Mouse (Mus musculus) lung, postnatal 36 days (tissue): ENCODE results near the gene Cpa3.

Experiments
- DNase-seq: peaks from one replicate; pipeline ENCODE4 v3.0.0; 2022; ENCODE audit warnings: mixed read lengths

Gene Cpa3

DNA sequence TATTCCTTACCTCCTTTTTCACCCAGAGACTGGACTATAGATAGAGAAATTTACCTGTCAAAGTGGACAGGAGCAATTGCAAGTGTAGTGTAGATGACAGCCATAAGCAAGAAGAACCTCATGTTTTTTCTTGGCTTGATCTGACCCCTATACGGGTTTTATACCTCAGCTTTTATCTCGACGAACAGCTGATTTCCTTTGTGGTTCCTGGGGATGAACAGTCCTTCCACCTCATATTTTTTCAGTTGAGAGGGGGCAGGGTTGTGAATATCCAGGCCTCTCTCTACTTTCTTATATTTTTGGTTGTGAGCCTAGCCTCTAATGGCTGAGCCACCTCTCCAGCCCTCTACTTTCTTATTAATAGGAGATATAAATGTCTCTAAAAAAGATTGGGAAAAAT lies at the start of gene Cpa3:
Gene Cpa3 (minus strand): TSS at position 132 of the 400 bp plus-strand sequence.
- no peak for DNase-seq

DNA sequence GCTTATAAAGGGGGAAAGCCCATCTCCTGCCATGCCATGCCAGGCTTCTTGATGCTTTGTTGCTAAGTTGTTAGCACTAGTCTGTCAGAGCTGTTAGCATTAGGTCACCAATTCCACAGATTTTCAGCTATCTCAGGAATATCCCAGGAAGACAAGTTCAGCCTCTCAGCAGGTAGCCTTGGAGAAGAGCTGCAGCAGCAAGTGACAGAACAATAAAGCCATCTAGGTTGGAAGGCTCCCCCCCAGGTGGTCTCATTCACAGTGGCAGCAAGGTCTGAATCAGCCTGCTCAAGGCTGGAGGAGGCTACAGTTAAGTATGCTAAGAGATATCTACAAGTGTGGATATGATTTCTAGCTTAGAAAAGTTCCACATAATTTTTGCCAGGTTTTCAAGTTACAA lies 49.4 kb upstream of the Cpa3 start:
- no peak for DNase-seq

DNA sequence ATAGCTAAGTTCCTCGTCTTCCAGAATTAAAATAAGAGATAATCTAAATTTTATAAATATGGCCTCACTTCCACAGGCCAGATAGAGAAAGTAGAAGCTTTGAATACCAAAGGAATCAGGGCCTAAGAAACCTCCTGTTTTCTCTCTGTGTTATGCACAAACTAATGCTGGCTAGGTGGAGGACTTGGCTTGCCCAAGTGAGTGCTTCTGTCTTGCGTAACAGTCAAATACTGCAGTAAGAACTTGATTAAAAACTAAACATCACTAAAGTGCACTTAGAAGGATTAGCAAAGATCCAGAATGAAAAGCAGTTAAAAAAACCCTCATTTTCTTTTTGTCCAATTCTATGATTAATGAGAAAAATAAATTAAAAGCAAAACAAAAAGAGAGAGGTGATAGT lies 46.8 kb upstream of the Cpa3 start:
- peak; percentile 36 for DNase-seq

DNA sequence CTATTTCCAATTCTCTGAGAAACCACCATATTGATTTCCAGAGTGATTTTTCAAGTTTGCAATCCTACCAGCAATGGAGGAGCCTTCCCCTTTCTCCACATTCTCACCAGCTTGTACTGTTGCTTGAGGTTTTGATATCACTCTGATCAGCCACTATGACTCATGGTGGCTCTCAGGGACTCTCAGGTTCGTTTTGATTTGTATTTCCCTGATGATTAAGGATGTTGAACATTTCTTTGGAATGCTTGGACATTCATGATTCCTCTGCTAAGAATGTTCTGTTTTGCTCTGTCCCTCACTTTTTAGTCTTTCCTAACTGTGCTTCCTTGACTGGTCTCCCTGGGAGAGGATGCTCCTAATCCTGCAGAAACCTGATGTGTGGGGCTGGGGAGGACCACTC lies 39.8 kb upstream of the Cpa3 start:
- no peak for DNase-seq

DNA sequence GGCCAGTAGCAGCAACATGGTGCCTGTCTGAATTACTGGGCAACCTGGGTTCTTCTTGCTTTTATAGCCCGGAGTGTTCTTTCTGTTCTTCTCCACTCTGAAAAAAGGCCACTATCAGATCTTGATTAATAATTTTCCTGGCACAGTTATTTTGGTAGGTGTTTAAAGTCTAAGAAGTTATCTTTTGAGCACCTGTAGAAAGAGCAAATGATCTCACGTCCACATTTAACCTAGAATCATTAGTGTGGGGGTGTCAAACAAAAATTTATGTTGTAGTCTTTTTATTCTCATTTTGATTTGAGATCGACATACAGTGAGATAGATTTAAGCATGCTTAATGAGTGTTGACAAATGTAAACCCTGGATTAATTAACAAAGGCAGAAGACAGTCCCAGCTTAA lies 33.7 kb upstream of the Cpa3 start, which contains the start of gene Cpb1:
Gene Cpb1 (minus strand): TSS at position 101 of the 400 bp plus-strand sequence.
- no peak for DNase-seq

DNA sequence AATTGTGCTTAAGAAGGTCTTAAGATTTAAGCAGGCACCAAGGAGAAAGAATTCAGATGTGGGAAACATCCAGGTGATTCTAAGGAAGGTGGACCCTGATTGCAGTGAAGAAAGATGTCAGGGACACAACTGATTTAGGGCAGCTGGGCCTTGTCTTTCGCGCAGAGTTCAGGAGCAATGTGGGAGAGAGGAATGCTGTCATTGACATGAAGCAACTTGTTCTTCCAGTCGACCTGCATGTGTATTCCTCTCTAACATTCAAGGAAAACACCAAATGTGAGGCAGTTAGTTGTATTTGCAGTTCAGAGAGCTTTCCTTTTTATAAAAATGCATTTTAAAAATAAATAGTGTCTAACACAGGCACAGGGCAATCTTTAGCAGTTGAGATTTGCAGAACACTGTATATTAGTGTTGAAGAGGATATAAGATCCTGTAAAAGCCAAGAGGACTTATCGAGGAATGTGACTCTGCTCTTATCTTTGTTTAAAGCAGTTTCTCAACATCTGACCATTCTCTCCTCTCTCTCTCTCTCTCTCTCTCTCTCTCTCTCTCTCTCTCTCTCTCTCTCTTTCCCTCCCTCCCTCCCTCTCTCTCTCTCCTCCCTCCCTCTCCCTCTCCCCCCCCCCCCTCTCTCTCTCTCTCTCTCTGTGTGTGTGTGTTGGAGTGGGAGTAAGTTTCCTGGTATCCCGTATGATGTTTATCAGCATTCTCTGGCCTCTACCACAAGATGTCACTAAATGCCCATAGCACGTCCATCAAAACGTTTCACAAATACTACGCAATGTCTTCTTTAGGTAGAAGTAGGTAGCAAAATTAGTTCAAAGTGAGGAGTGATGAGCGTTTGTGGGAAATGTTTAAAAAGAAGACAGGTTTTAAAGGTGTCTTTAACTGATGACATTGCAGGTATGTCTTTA lies 12.8 kb upstream of the Cpa3 start:
- peak; percentile 55 for DNase-seq

DNA sequence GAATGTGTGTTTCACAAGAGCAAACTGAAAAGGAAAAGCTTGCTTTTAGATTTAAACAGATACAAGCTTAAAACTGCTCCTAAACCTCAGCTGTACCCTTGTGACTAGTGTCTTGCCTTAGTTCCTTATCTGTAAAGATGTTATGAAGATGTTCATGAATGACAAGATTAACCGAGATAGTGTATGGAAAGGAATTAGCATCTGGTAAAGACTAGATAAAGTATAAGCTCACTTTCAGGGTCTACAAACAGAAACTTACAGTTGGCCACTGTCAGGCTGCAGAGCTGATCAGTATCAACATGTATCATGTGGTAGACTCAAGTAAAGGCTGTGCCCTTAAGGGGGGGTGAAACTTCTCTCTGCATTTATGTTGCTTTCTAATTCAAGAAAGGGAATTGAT lies 1.9 kb upstream of the Cpa3 start:
- DNase-seq = no peak

DNA sequence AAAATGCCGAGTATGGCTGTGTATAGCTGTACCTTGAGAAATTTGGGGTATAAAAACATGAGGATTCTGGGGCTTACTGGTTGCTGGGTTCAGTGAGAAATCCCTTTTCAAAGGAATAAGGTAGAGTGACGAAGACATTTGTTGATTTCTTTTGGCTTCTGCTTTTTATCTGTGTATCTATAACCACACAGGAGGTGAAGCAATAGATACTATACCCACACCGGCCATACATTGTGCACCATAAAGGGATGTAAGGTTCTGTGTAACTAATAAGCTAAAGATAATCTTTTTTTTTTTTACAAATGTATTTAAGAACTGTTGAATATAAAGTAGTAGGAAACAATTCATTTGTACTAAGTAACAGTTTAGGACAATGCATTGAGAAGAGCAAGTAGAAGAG lies 2.2 kb downstream of the Cpa3 start:
- no peak for DNase-seq

DNA sequence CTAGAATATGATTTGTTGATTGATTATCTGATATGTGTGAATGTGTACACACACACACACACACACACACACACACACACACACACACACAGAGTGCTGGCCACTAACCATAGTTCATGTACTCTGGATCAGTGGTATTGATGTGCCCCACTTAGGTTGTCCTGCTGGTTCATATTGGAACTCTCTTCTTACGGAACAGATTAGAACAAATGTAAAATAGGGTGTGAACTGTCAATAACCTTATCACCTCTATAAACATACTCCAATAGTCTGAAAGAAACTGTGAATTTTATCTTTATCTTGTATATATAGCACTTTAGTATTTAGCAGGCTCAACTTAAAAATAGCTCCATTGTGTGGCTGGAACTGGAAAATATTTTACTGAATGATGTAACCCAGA lies 5.0 kb downstream of the Cpa3 start:
- no peak for DNase-seq

DNA sequence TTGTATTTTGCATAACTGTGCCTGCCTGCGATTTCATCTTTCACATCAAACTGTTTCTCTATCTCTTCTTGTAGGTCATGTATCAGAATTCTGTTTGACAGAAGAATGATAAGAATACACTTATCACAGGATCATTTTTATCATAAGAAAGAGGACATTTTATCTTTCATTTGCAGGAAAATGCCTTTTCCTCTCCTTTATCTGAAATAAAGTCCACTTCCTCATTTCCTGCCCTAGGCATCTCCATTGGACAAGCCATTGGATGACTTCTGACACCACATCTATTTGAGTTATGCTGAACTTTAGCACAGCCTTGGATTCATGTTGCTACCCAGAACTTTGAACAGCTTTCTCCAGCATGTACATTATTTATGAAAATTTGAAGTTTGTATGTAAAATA lies 13.0 kb downstream of the Cpa3 start:
- no peak for DNase-seq

DNA sequence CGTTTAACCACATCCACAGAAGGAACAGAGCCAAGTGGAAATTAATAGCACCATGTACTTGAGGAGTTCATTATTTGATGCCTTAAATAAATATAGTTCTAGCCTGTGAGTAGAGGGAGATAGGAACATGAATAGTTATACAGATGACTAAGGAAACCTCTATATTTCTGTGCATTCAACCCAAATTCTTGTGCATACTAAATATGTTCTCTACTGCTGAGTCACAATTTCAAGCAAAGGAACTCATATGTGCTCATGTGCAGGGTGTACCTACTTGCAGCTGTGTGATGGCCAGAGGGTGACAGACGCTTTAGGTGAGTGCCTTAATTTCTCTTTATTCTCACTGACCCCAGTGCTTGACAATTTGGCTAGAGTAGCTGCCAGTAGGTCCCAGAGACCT lies 16.6 kb downstream of the Cpa3 start:
- DNase-seq = no peak

DNA sequence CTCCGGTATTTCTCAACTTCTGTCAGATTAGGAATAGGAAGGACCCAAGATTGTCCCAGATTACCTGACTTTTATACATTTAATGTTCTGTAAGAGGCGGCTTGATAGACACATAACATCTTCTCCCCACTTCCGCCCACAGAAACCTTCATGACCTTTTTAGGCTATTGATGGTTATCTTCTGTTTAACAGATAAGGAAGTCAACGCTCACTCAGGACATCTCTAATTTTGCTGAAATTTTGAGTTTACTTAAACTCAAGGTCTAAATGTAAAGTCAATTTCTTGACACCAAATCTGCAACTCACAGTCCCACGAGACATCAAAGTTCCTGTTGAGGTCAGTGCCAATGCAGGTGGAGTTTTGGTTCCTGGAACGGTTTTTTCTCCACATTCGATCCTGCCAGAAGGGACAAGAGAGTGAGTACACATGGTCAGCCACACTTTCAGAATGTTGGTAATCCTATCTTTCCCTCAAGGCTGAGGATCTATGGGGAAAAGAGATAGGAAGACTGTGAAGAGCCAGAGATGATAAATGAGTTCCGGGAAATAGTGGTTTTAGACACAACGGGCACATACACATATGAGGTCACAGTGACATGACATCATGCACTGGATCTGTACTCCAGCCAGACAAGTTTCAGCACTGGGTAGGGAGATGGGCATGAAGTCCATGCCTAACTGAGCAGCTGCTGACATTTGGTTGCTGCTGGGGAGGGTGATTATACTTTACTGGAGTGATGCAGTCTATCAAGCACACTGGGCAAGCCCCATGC lies 18.9 kb downstream of the Cpa3 start:
- no peak for DNase-seq

DNA sequence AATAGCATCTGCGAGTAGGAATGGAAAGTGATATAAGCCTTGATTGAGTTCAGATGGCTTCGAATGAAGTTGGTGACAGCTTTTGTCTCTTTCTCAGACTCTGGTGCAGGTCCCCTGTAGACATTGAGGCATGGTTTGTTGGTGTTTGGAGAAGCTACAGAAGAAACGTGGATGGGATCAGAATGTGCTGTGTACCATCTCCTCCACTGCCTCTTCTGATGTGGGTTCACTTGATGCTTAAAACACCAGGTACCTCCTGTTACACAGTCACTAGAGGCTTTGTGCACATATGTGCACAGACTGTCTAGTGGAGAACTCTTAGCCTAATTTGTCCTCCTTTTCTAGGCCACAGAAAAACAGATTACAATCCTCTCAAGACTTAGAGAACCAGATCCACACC lies 19.8 kb downstream of the Cpa3 start:
- no peak for DNase-seq

DNA sequence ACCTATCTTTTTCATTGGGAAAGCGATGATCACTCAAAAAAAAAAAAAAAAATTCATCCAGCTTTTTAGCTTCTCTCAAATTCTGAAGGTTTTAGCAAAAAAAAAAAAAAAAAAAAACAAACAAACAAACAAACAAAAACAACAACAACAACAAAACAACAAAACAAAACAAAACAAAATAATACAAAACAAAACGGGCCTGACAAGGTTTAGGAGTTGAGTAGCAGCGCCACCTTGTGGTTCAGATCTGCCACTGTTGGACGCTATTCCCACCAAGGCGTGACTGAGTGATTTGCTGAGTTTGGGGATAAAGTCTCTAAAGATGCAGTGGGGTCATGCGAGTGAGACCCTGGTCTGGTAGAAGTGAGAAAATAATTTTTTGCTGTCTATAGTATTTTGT lies 43.1 kb downstream of the Cpa3 start:
- DNase-seq = peak; percentile 75

DNA sequence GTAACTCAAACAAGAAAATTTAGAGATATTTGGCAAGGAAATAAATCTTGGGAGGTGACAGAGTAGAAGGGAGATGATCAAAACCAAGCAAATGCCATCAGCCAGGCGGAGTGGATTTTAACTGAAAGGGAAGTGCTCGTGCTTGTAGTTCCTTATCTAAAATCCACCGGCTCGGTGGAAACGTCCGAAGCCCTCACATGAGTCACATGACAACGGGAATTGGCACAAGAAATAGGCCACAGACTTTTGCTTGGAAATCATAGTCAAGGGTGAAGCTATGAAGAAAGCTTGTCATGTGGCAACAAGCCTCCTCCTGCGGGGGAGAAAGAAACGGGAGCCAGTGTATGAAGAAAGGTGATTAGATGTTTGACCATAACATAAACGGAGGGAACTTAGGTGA lies 44.1 kb downstream of the Cpa3 start:
- DNase-seq = peak; percentile 47

DNA sequence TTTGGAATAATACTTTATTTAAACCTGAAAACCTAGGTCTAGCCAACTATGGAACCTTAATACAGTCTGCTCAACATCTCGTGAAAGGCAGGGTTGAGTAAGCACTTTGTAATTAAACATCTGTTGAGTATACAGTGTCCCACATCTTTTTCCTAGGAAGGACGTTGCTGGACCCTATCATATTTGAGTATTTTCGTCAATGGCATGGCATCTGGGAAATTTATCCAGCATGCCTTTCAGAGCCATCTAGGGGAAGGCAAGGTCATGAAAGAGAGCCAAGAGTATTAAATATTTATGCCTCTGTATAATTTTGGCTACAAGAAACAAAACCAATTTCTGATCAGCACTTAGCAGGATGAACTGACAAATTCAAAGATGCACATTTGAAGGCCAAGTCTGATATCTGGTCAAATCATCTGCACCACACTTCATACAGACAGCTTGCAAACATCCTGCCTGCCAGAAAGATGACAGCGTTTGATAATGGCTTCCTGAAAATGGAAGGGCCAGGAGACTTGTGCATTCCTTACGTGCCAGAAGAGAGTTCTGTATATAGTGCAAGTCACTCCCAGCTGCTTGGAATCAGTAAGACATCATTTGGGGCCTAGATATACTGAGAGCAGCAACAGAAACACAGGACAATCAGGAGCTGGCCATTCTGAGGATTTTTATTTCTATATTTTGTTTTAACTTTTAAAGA lies 52.9 kb downstream of the Cpa3 start:
- peak; percentile 63 for DNase-seq

DNA sequence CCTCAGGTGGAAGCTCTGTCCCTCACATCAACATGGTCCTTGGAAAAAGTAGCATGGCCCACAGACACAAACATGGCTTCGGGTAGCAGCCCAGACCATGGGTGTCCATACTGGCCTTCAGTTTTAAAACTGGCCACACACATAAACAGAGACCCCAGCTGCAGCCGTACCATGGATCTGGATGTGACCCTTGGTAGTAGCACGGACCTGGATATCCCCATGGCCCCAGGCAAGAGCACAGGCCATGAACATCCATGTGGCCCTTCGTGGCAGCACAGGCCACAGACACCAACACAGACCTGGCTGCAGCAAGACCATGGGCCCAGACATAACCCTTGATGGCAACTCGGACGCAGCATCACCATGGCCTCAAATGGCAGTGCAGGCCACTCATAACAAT lies 69.6 kb downstream of the Cpa3 start:
- DNase-seq = no peak

DNA sequence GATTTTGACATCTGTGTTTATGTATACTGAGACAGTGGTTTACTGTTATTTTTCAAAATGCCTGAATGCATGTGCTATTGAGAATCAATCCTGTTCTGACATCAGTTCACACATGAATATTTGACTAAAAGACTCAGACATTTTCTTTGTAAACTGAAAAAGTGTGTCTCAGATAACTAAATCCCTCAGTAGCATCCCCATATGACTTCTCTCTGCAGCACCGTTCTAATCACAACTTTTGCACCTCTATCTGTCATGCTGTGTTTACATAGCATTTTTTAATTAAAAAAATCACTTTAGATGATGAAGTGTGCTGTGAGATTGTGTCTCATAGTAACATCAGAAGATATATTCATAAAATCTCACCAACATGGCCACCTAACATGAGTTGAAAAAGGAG lies 74.5 kb downstream of the Cpa3 start:
- no peak for DNase-seq
